Mouse (Mus musculus) stomach, postnatal 0 days (tissue): ENCODE measurements around the gene Psmb9.
A peak's percentile ranks its signal among the peaks of the same experiment; 100 is the strongest.

Experiments used
- CTCF ChIP-seq: IDR thresholded peaks from 2 replicates; pipeline ENCODE4 v1.5.1; 2016; ENCODE audit warnings: antibody characterized with exemption, low read depth, mild to moderate bottlenecking, moderate library complexity
- EP300 ChIP-seq: optimal IDR thresholded peaks from 2 replicates; pipeline ENCODE3; 2016; ENCODE audit warnings: antibody characterized with exemption

GRCm38 (mm10) chr17:34170877-34171498 lies 16.6 kb downstream of the Psmb9 start:
- TF ChIP-seq CTCF = peak; percentile 98
- TF ChIP-seq EP300 = no peak
